Mouse (Mus musculus): ENCODE data around the gene Galns. TPM values are rescaled to one million over a fixed set of nuclear protein-coding genes. Genes with fewer than 3 reads are reported as not detected.

Galns gene
- total RNA-seq, 2 experiments from 2014 or later = 9.2 to 10.6 TPM

- DNase-seq = peak; percentile 49
Measured at GRCm38 (mm10) chr8:122537033-122537432, 74.2 kb downstream of the Galns start.

DNA sequence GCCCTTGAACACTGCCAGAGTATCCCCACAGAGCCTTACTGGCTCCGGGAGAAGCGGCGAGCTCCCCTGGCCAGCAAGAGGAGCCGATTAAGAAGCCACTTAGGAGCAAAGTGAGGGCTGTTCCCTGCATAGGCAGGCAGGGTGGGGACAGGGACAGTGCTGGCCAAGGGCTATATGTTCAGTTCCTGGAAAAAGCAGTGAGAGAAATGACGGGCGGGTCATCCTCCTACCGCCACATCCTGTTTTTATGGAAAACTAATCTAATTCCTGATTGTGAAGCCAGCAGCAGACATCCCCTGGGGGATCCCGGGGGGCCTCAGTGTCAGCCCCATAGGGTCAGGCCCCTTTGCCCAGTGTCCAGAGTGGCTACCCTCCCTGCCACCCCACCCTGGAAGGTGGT lies 80.0 kb downstream of the Galns start:
- DNase-seq = peak; percentile 46

DNA sequence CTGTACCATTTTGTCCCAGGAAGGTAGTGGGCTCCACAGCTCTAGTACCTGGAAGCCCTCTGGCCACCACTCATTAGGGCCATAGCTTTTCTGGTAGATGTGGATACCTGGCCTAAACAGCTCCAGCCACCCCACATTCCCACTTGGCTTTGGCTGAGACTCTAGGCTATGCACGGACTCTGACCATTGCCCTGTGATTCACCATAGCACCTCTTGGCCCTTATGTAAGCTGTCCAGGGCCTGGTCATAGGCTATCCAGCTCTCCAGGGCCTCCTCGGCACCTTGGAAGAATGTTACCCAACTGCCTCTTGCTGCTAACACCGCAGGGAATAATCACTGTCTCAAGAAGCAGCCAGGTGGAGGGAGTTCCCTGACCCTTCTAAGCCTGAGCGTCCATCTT lies 82.1 kb downstream of the Galns start:
- no peak for DNase-seq

Small RNAs within 50 kb of the gene (microRNA-seq; reads per million reads assigned to microRNA genes)
- 0 reads per million in 2 experiments for gene Mir6396

Other genes with a start within 250 kb of the Galns start
- 10 to 100 TPM; 28.4 to 31.1 TPM for gene Zc3h18, start 234.9 kb downstream of the Galns start, total RNA-seq (2021)
- not detected for gene Il17c, start 189.4 kb downstream of the Galns start, total RNA-seq (2021)
- 10 to 100 TPM; 59.7 to 69.2 TPM for gene Cyba, start 178.5 kb downstream of the Galns start, total RNA-seq (2021)
- 1 to 10 TPM; 8.0 to 8.4 TPM for gene Mvd, start 168.0 kb downstream of the Galns start, total RNA-seq (2021)
- under 1 TPM; 0.55 to 0.63 TPM for gene Snai3, start 150.7 kb downstream of the Galns start, total RNA-seq (2021)
- gene Rnf166, start 135.4 kb downstream of the Galns start, total RNA-seq (2021) = 10 to 100 TPM; 24.3 to 27.4 TPM
- 10 to 100 TPM; 16.2 to 22.4 TPM for gene Ctu2, start 135.3 kb downstream of the Galns start, total RNA-seq (2021)
- gene Piezo1, start 60.1 kb downstream of the Galns start, total RNA-seq (2021) = 10 to 100 TPM; 53.7 to 55.4 TPM
- 10 to 100 TPM; 36.5 to 38.2 TPM for gene Cdt1, start 43.4 kb downstream of the Galns start, total RNA-seq (2021)
- gene Aprt, start 34.6 kb downstream of the Galns start, total RNA-seq (2021) = 10 to 100 TPM; 58.5 to 58.8 TPM
- gene Trappc2l, start 177 bp upstream of the Galns start, total RNA-seq (2021) = 10 to 100 TPM; 48.7 to 56.3 TPM
- not detected for gene Pabpn1l, start 11.3 kb upstream of the Galns start, total RNA-seq (2021)
- 10 to 100 TPM; 17.3 to 19.3 TPM for gene Cbfa2t3, start 87.6 kb upstream of the Galns start, total RNA-seq (2021)
- gene Acsf3, start 164.0 kb upstream of the Galns start, total RNA-seq (2021) = 10 to 100 TPM; 23.8 to 24.9 TPM
- gene Cdh15, start 236.5 kb upstream of the Galns start, total RNA-seq (2021) = under 1 TPM in 1 of 2 experiments, not detected in 1; 0.16 TPM

All from heart, postnatal 4 days (tissue).